Mouse (Mus musculus) neutrophil, adult 65 days (primary cell): ENCODE results near the gene Hspd1. TPM values are rescaled to one million over a fixed set of nuclear protein-coding genes. Genes with fewer than 3 reads are reported as not detected.

ENCODE experiments used
- total RNA-seq: library from RNA; stranded (reverse); gene quantifications from 2 replicates; pipeline ENCODE4 v1.2.4, GENCODE M21; 2023

Gene Hspd1
- total RNA-seq = 38.6 and 43.8 TPM in 2 replicates

DNA sequence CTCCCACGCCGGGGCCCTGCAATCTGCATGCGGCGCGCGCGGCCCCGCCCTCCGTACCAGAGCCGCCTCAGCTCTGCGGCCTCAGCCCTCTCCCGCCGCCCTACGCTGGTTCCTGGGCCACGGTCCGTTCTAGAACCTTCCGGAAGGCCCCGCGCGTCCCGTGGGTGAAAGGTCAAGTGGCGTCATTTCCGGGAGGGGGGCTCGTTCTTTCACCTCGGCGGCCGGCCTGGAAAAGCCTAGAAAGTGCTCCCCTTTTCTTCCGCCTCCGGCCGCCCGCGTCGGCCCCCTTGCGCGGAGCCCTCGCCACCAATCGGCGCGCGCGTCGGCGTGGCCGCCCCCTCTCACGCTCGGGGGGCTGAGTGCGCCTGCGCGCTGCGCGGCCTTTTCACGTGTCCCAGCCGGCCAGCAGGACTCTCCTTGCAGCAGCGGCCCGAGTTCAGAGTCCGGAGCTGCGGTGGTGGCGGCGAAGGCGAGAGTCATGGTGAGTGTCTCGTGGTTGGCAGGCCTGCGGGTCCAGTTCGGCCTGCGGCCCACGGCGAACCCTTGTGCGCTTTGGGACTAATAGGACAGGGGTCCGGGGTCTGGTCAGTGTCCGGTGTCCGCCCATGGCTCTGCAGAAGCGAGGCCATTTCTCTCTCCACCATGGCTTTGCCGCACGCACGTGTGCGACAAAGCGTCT lies at the start of gene Hspd1, which contains the start of gene Hspe1:
Gene Hspd1 (minus strand): TSS at position 312 of the 679 bp plus-strand sequence.
Gene Hspe1 (plus strand): TSS at position 201 of the 679 bp plus-strand sequence.

DNA sequence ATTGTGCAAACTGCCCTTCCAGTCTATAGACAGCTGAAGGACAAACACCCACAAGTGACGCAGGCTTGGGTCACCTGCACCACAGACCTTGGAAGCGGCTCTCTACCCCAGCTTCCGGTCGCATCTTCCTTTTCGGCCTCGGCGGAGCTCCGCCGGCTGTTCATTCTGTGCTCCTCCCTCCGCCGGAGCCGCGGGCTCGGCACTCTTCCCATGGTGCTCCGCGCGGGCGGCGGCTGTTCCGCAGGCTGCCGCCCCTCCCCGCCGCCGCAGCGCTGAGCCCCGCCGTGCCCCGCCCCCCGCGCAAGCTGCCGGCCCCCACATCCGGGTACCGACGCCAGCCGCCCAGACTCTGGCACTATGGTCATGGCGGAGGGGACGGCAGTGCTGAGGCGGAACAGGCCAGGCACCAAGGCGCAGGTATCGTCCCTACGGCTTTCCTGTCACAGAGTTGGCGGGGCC lies 42.9 kb upstream of the Hspd1 start, which contains the start of gene Mob4:
Gene Mob4 (plus strand): TSS at position 289 of the 459 bp plus-strand sequence.

DNA sequence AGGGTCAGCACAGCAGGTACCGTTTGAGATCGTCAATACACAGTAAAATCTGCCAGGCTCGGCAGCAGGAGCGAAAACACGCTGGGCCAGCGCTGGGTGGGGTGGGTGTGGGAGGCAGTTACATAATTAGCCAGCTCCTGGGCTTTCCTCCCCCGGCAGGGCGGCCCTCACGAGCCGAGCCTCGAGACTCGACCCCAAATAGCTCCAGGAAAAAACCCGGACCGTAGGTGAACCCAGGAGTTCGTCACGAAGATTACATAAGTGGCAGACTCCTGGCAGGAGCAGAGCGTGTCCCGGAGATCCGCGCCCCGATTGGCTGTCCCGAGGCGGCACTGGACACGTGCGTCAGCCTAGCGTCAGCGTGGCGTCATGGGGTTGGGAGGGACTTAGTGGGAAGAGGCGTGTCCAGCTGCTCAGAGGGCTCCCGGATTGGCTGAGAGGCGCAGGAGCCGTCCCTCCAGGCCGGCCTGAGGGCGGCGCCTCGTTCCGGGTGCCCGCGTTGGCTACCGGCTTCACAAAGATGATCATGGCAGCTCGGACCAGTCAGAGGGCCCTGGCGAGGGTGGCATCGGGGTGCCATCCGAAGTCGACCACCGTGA lies 35.6 kb downstream of the Hspd1 start, which contains the start of gene Coq10b:
Gene Coq10b (plus strand): TSS at position 416 of the 599 bp plus-strand sequence.

Other genes with a start within 250 kb of the Hspd1 start
- 292 and 384 TPM in 2 replicates for gene Ankrd44, start 161.9 kb downstream of the Hspd1 start, total RNA-seq
- gene Sf3b1, start 60.8 kb downstream of the Hspd1 start, total RNA-seq = 250 and 339 TPM in 2 replicates
- gene Coq10b, start 35.5 kb downstream of the Hspd1 start, total RNA-seq = 29.9 and 34.4 TPM in 2 replicates
- gene Hspe1, start 111 bp downstream of the Hspd1 start, total RNA-seq = 21.5 and 22.8 TPM in 2 replicates
- 77.0 and 77.2 TPM in 2 replicates for gene Mob4, start 43.0 kb upstream of the Hspd1 start, total RNA-seq
- 0.60 and 0.88 TPM in 2 replicates for gene Rftn2, start 138.5 kb upstream of the Hspd1 start, total RNA-seq
- gene Mars2, start 148.9 kb upstream of the Hspd1 start, total RNA-seq = 1.3 and 1.5 TPM in 2 replicates